Mouse (Mus musculus): Measurements from ENCODE around the gene Cmah.

GRCm38 (mm10) chr13:24330836-24331523 is 3.8 kb downstream of the Cmah start:
- TF ChIP-seq POLR2A (IDR thresholded peaks at IDR 0.05; ENCODE audit: control insufficient read depth, low read depth, low read length) (no peak), CTCF (IDR thresholded peaks at IDR 0.05; ENCODE audit: control insufficient read depth, insufficient read depth, insufficient replicate concordance, low read depth, low read length) (no peak)
